Mouse (Mus musculus) MEL (cell line): ENCODE measurements around the gene Tdrd6. TPM values are rescaled to one million over a fixed set of nuclear protein-coding genes. Genes with fewer than 3 reads are reported as not detected.

Source experiments
- DNase-seq: peaks from one replicate; pipeline ENCODE4 v3.0.0; 2011; ENCODE audit warnings: low read depth, low spot score
- H3K27ac ChIP-seq: 2 replicates; pipeline ENCODE4 v1.5.1; 2012; ENCODE audit warnings: low read depth, mild to moderate bottlenecking, control low read depth, low read length, moderate library complexity; ENCODE audit not compliant: control insufficient read depth
- H3K27me3 ChIP-seq, 2 experiments: fragments of 150-350 bp in 1 of 2; sonication (generic) in 1 of 2; 2 replicates each; pipeline ENCODE4 v1.6.1; 2012; ENCODE audit warnings: low read length in 2 of 2, mild to moderate bottlenecking in 2 of 2, improper control_type of control experiment in 1 of 2, moderate library complexity in 1 of 2; ENCODE audit not compliant: insufficient read depth in 2 of 2, control insufficient read depth in 1 of 2
- H3K36me3 ChIP-seq, 2 experiments: 2 replicates each; pipeline ENCODE4 v1.6.1; 2012 to 2014; ENCODE audit warnings: low read length in 2 of 2, improper control_type of control experiment in 1 of 2, inconsistent platforms in 1 of 2, mild to moderate bottlenecking in 1 of 2; ENCODE audit not compliant: insufficient read depth in 2 of 2, control insufficient read depth in 1 of 2
- H3K4me1 ChIP-seq, 2 experiments: fragments of 150-350 bp in 1 of 2; sonication (generic) in 1 of 2; 2 replicates each; pipeline ENCODE4 v1.6.1; 2012; ENCODE audit warnings: low read length in 2 of 2, improper control_type of control experiment in 1 of 2, mild to moderate bottlenecking in 1 of 2; ENCODE audit not compliant: insufficient read depth in 2 of 2, control insufficient read depth in 1 of 2
- H3K4me3 ChIP-seq, 2 experiments: fragments of 150-350 bp in 1 of 2; sonication (generic) in 1 of 2; 2 replicates each; pipeline ENCODE4 v1.5.1; 2012; ENCODE audit warnings: low read depth in 2 of 2, low read length in 2 of 2, mild to moderate bottlenecking in 2 of 2, moderate library complexity in 2 of 2, control low read depth in 1 of 2, improper control_type of control experiment in 1 of 2; ENCODE audit not compliant: control insufficient read depth in 1 of 2, insufficient read depth in 1 of 2
- H3K79me2 ChIP-seq: 2 replicates; pipeline ENCODE4 v1.6.1; 2012; ENCODE audit warnings: mild to moderate bottlenecking, low read length, moderate library complexity; ENCODE audit not compliant: control insufficient read depth, poor library complexity, insufficient read depth
- H3K9ac ChIP-seq: 2 replicates; pipeline ENCODE4 v1.6.1; 2012; ENCODE audit warnings: low read depth, mild to moderate bottlenecking, control low read depth, low read length, moderate library complexity; ENCODE audit not compliant: control insufficient read depth, poor library complexity, severe bottlenecking
- H3K9me3 ChIP-seq: fragments of 150-350 bp; sonication (generic); replicated peaks from 2 replicates; pipeline ENCODE4 v1.6.1; 2012; ENCODE audit warnings: mild to moderate bottlenecking, low read length, improper control_type of control experiment, moderate library complexity; ENCODE audit not compliant: insufficient read depth
- BHLHE40 ChIP-seq: IDR thresholded peaks from 2 replicates; pipeline ENCODE4 v1.6.1; 2012; ENCODE audit warnings: low read depth, mild to moderate bottlenecking, inconsistent platforms, low read length, improper control_type of control experiment, borderline replicate concordance
- CHD1 ChIP-seq: IDR thresholded peaks from 2 replicates; pipeline ENCODE4 v1.6.1; 2012; ENCODE audit warnings: low read depth, mild to moderate bottlenecking, inconsistent platforms, low read length, improper control_type of control experiment
- CHD2 ChIP-seq: IDR thresholded peaks from 2 replicates; pipeline ENCODE4 v1.6.1; 2011; ENCODE audit warnings: low read length, improper control_type of control experiment
- ELF1 ChIP-seq: IDR thresholded peaks from 2 replicates; pipeline ENCODE4 v1.6.1; 2014; ENCODE audit warnings: low read depth, mild to moderate bottlenecking, inconsistent platforms, low read length, improper control_type of control experiment, moderate library complexity
- EP300 ChIP-seq, 2 experiments: IDR thresholded peaks; 2 replicates each; pipeline ENCODE4 v1.6.1; 2011; ENCODE audit warnings: improper control_type of control experiment in 2 of 2, low read length in 2 of 2, low read depth in 1 of 2, mild to moderate bottlenecking in 1 of 2
- GABPA ChIP-seq: IDR thresholded peaks from 2 replicates; pipeline ENCODE4 v1.6.1; 2012; ENCODE audit warnings: low read depth, mild to moderate bottlenecking, inconsistent platforms, low read length, improper control_type of control experiment, moderate library complexity
- GATA1 ChIP-seq: IDR thresholded peaks from 2 replicates; pipeline ENCODE4 v1.6.1; 2011; ENCODE audit warnings: low read depth, low read length, improper control_type of control experiment
- HCFC1 ChIP-seq: IDR thresholded peaks from 2 replicates; pipeline ENCODE4 v1.6.1; 2012; ENCODE audit warnings: low read depth, mild to moderate bottlenecking, inconsistent platforms, low read length, improper control_type of control experiment, moderate library complexity
- JUND ChIP-seq: IDR thresholded peaks from 2 replicates; pipeline ENCODE4 v1.6.1; 2011; ENCODE audit warnings: low read depth, mild to moderate bottlenecking, improper control_type of control experiment, low read length
- MAFK ChIP-seq: IDR thresholded peaks from 2 replicates; pipeline ENCODE4 v1.6.1; 2011; ENCODE audit warnings: low read depth, mild to moderate bottlenecking, low read length, improper control_type of control experiment, borderline replicate concordance
- MAX ChIP-seq: IDR thresholded peaks from 2 replicates; pipeline ENCODE4 v1.6.1; 2011; ENCODE audit warnings: low read length, improper control_type of control experiment
- MEF2A ChIP-seq: IDR thresholded peaks from 2 replicates; pipeline ENCODE4 v1.6.1; 2014; ENCODE audit warnings: low read depth, mild to moderate bottlenecking, inconsistent platforms, low read length, improper control_type of control experiment; ENCODE audit not compliant: poor library complexity, insufficient replicate concordance, severe bottlenecking; ENCODE audit errors: extremely low read depth
- MYB ChIP-seq: IDR thresholded peaks from 2 replicates; pipeline ENCODE4 v1.6.1; 2011; ENCODE audit warnings: mild to moderate bottlenecking, low read depth, low read length, improper control_type of control experiment
- MYC ChIP-seq: IDR thresholded peaks from 2 replicates; pipeline ENCODE4 v1.6.1; 2011; ENCODE audit warnings: low read depth, mild to moderate bottlenecking, low read length, improper control_type of control experiment, moderate library complexity
- POLR2A ChIP-seq, 2 experiments: IDR thresholded peaks; 2 replicates each; pipeline ENCODE4 v1.6.1; 2011 to 2012; ENCODE audit warnings: low read length in 2 of 2, mild to moderate bottlenecking in 2 of 2, control low read depth in 1 of 2, improper control_type of control experiment in 1 of 2, low read depth in 1 of 2, moderate library complexity in 1 of 2; ENCODE audit not compliant: control insufficient read depth in 1 of 2, insufficient read depth in 1 of 2, poor library complexity in 1 of 2
- POLR2AphosphoS2 ChIP-seq: IDR thresholded peaks from 2 replicates; pipeline ENCODE4 v1.6.1; 2011; ENCODE audit warnings: low read length, improper control_type of control experiment
- RAD21 ChIP-seq: IDR thresholded peaks from 2 replicates; pipeline ENCODE4 v1.6.1; 2011; ENCODE audit warnings: mild to moderate bottlenecking, low read depth, low read length, improper control_type of control experiment
- RCOR1 ChIP-seq: IDR thresholded peaks from 2 replicates; pipeline ENCODE4 v1.6.1; 2012; ENCODE audit warnings: low read depth, mild to moderate bottlenecking, inconsistent platforms, low read length, improper control_type of control experiment
- SIN3A ChIP-seq: IDR thresholded peaks from 2 replicates; pipeline ENCODE4 v1.6.1; 2012; ENCODE audit warnings: low read length, improper control_type of control experiment, inconsistent platforms
- TAL1 ChIP-seq: IDR thresholded peaks from 2 replicates; pipeline ENCODE4 v1.6.1; 2012; ENCODE audit warnings: mild to moderate bottlenecking, inconsistent platforms, low read length, moderate library complexity, mixed read lengths
- TBP ChIP-seq: IDR thresholded peaks from 2 replicates; pipeline ENCODE4 v1.8.0; 2011; ENCODE audit warnings: low read depth, low read length, improper control_type of control experiment
- TCF12 ChIP-seq: IDR thresholded peaks from 2 replicates; pipeline ENCODE4 v1.6.1; 2014; ENCODE audit warnings: low read depth, mild to moderate bottlenecking, inconsistent platforms, low read length, improper control_type of control experiment, moderate library complexity
- ZC3H11A ChIP-seq: IDR thresholded peaks from 2 replicates; pipeline ENCODE4 v1.6.1; 2012; ENCODE audit warnings: low read depth, mild to moderate bottlenecking, inconsistent platforms, low read length, improper control_type of control experiment
- ZMIZ1 ChIP-seq: IDR thresholded peaks from 2 replicates; pipeline ENCODE4 v1.6.1; 2012; ENCODE audit warnings: low read depth, mild to moderate bottlenecking, inconsistent platforms, low read length, improper control_type of control experiment, moderate library complexity
- ZNF384 ChIP-seq: IDR thresholded peaks from 2 replicates; pipeline ENCODE4 v1.6.1; 2012; ENCODE audit warnings: low read depth, mild to moderate bottlenecking, inconsistent platforms, low read length, improper control_type of control experiment
- polyA plus RNA-seq, 2 experiments: library from polyadenylated mRNA; stranded (reverse) in 1 of 2; unstranded in 1 of 2; fragments of >175 nt in 1 of 2; fragments of >200 nt in 1 of 2; gene quantifications; 2 replicates each; pipeline versions ENCODE4 v1.2.1 to v1.2.4; 2012; ENCODE audit warnings: low replicate concordance in 2 of 2, low read depth in 1 of 2; ENCODE audit not compliant: insufficient read length in 2 of 2, insufficient read depth in 1 of 2, missing spikeins in 1 of 2
- total RNA-seq: library from RNA; depleted of rRNA; stranded (reverse); fragments of 300-350 nt; gene quantifications from 2 replicates; pipeline ENCODE4 v1.2.3, GENCODE M21; 2012

Tdrd6 gene
- total and polyA plus RNA-seq, 3 experiments = not detected

DNA sequence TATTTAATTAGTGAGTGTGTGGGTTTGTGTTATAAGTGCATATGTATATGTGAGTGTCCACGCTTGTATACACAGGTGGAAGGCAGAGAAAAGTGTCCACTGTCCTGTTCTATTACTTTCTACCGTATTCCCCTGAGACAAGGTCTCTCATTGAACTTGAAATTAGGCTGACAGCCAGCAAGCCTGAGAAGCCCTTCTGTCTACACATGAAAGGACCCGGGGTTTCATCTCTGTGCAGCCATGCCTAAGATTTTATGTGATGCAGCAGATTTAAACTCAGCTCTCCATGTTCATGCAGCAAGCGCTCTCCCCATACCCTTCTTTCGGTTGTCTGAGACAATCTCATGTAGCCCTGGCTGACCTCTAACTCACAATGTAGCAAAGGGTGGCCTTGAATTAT lies 39.6 kb downstream of the Tdrd6 start:
- Histone ChIP-seq H3K4me1 (no peaks in the 10 kb centered on the region), H3K9ac (no peak overlapping the region), H3K27ac (no peak overlapping the region), H3K4me3 (no peak overlapping the region), H3K79me2 (no peaks in the 10 kb centered on the region), H3K9me3 (no peaks in the 10 kb centered on the region), H3K27me3 (no peaks in the 10 kb centered on the region), H3K36me3 (no peaks in the 10 kb centered on the region)
- DNase-seq = no peak
- TF ChIP-seq MYB (no peak), SIN3A (no peak), MEF2A (no peak), MAX (no peak), ZNF384 (no peak), TAL1 (no peak), RAD21 (no peak), CHD1 (no peak), ELF1 (no peak), GABPA (no peak), CHD2 (no peak), BHLHE40 (no peak), RCOR1 (no peak), MYC (no peak), POLR2AphosphoS2 (no peak)

- DNase-seq = no peak
- Histone ChIP-seq H3K27me3 (no peaks in the 10 kb centered on the region), H3K9me3 (no peaks in the 10 kb centered on the region), H3K79me2 (no peaks in the 10 kb centered on the region), H3K9ac (no peak overlapping the region), H3K4me1 (no peaks in the 10 kb centered on the region), H3K27ac (no peak overlapping the region), H3K4me3 (no peak overlapping the region), H3K36me3 (no peaks in the 10 kb centered on the region)
- TF ChIP-seq ZC3H11A = no peak
- TF ChIP-seq MAX = no peak
- TF ChIP-seq GATA1 = no peak
- TF ChIP-seq TCF12 = no peak
- no peak for TF ChIP-seq MAFK
- no peak for TF ChIP-seq RCOR1
- no peak for TF ChIP-seq JUND
- TF ChIP-seq HCFC1 = no peak
- TF ChIP-seq ELF1 = no peak
- no peak for TF ChIP-seq TBP
- TF ChIP-seq ZNF384 = no peak
- no peak for TF ChIP-seq POLR2A (IDR thresholded peaks at IDR 0.05; ENCODE audit: control insufficient read depth in 1 of 2, insufficient read depth in 1 of 2, low read depth in 1 of 2, low read length in 2 of 2, poor library complexity in 1 of 2)
- TF ChIP-seq ZMIZ1 = no peak
- TF ChIP-seq TAL1 = no peak
- no peak for TF ChIP-seq CHD1
- TF ChIP-seq MEF2A = no peak
- TF ChIP-seq EP300 (IDR thresholded peaks at IDR 0.05; ENCODE audit: low read depth in 1 of 2, low read length in 2 of 2) = no peak
These were observed 40.3 kb downstream of the Tdrd6 start for GRCm38 (mm10) chr17:43589750-43590149.
